Mouse (Mus musculus) gastrocnemius, postnatal 14 days (tissue): ENCODE results near the gene Ehmt2. TPM values are rescaled to one million over a fixed set of nuclear protein-coding genes. Genes with fewer than 3 reads are reported as not detected.
"Not testable (repeated sequence)": the region's sequence is repeated elsewhere in the genome, so short reads cannot be mapped to it uniquely, and the experiment has no call there.

Experiments used
- DNase-seq: peaks from one replicate; pipeline ENCODE4 v3.0.0; 2021; ENCODE audit warnings: mixed read lengths
- intact Hi-C: fragments of 180-260 bp; cut with DNase I; formaldehyde crosslinking; loops from one replicate; pipeline ENCODE4 v1.15.1; 2025; ENCODE audit warnings: low total_unique reads
- total RNA-seq, 2 experiments: library from RNA; stranded (reverse); gene quantifications; 2 replicates each; pipeline ENCODE4 v1.2.3; 2021

The Ehmt2 gene
- total RNA-seq, 2 experiments from 2014 or later = 29.4 to 32.2 TPM

DNA sequence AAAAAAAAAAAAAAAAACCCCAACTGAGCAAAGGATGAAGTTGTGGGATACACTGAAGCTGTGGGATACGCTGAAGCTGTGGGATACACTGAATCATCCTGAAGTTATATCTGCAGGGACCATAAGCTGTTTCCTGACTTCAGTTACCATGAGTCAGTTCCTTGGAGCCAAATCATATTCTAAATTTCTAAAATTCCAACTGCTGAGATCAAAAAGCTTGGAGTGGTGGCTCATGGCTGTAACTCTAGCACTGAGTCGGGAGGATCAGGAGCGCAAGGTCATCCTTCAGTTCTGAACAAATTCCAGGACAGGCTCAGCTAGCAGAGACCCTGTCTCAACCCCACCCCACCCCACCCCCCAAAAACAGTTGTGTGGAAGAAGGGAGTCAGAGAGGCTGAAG, 12.7 kb upstream of the Ehmt2 start:
- no peak for DNase-seq
- intact Hi-C loops = no loop called here

GRCm38 (mm10) chr17:34887942-34888341, 10.3 kb upstream of the Ehmt2 start:
- intact Hi-C loops = no loop called here

DNA sequence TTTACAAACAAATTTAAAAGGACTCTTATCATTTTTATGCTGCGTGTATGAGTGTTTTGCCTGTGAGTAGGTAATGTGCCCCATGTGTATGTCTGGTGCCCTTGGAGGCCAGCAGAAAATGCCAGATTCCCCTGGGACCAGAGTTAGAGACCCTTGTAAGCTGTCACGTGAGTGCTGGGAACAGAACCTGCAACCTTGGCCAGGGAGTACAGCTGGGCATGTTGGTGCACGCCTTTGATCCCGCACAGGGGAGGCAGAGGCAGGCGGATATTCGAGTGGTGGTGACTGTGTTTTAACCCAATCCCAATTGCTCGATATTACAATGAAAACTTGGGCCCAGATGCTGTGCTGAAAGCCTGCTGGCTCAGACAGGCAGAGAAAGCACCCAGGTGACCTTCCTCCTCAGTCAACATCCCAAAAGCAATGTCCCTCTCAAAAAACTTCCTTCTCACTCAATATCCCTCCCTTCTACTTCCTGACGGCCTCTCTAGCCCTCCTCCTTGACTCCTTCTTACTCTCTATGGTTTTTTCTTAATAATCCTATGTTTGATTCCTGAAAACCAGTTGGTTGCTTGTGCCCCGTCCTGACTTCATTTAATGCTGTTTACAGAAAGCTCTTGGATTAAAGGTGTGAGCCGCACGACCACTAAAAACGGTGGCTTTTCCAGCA, 8.1 kb upstream of the Ehmt2 start:
- intact Hi-C loops = loop anchor here (5.0 kb wide), 1 partner anchor 38 kb away; the partner anchor contains the start of genes Nelfe and Skiv2l
- no peak for DNase-seq

More at GRCm38 (mm10) chr17:34887942-34888341, 10.3 kb upstream of the Ehmt2 start:
- DNase-seq = no peak

- intact Hi-C loops = loop anchor here (5.0 kb wide), 1 partner anchor 39 kb away; the partner anchor contains the start of genes Nelfe and Skiv2l
Measured at GRCm38 (mm10) chr17:34891377-34891776, 6.9 kb upstream of the Ehmt2 start.

GRCm38 (mm10) chr17:34893072-34893824, 5.0 kb upstream of the Ehmt2 start:
- no peak for DNase-seq

More at GRCm38 (mm10) chr17:34891377-34891776, 6.9 kb upstream of the Ehmt2 start:
- DNase-seq = no peak

DNA sequence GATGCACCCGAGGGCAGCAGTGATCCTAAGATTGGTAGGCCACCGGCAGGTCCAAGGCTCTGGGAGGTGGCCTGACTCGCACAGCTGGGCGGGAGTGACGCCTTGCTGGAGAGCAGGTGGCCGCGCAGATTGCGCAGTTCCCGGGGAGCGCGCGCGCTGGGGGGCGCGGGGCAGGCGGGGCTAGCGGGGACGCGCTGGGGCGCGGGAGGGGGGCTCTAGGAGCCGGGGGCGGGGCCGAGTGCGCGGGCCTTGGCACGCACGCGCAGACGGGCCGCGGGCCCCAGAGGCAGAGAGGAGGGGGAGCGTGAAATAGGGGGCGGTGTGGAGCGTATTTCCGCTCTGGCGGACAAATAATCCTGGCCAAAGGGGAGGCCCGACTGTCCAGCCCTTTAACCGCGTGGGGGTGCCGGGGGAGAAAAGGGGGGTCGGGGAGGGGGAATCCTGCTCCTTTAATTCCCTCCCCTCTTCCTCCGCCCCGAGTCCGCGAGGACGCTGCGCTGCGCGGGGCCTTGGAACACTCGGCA, 4.1 kb upstream of the Ehmt2 start:
- intact Hi-C loops = loop anchor here (5.0 kb wide), 1 partner anchor 42 kb away; the partner anchor contains the start of genes Nelfe and Skiv2l
- peak; percentile 96 for DNase-seq

More at GRCm38 (mm10) chr17:34893072-34893824, 5.0 kb upstream of the Ehmt2 start:
- intact Hi-C loops = loop anchor here (5.0 kb wide), 1 partner anchor 41 kb away; the partner anchor contains the start of genes Nelfe and Skiv2l

GRCm38 (mm10) chr17:34894801-34895530, 3.3 kb upstream of the Ehmt2 start:
- peak; percentile 63 for DNase-seq
- intact Hi-C loops = loop anchor here (5.0 kb wide), 1 partner anchor 43 kb away; the partner anchor contains the start of genes Nelfe and Skiv2l

- DNase-seq = no peak
- intact Hi-C loops = no loop called here
Measured at GRCm38 (mm10) chr17:34895724-34896123, 2.5 kb upstream of the Ehmt2 start.

- intact Hi-C loops = no loop called here
- DNase-seq = no peak
Measured at GRCm38 (mm10) chr17:34896366-34896765, 1.9 kb upstream of the Ehmt2 start.

DNA sequence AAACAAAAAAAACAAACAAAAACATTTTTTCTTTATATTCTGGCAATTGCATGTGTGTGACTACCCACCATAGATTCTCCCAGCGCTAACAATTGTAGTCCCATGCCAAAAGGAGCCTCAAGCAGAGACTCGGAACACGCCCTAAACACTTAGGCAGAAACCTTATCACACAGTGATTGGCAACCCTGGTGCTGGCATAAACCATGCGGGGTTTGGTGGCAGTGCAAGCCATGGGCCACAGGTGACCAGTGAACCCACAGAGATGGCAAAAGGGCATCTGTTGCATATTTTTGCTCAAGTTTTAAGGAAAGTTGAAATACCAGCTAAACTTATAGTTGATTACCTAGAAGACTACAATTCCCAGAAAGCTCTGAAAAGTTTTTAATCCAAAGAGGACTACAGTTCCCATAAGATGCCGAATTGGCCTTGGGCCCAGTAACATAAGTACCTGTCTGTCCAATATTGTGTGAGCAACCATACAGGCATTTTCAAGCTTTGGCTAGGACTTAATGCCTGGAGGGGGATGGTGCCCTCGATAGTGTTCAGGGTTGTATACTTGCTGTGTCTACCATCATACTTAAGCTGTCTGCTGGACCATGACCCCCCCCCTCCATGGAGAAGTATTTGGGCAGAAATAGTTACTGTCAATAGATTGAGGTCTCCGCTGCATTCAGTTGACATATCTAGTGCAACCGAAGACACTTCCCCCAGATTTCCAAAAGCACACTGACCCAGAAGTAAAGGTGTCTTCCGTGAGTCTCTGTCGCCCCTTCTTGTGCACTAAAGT, 703 bp upstream of the Ehmt2 start:
- DNase-seq = no peak
- intact Hi-C loops = no loop called here

- no peak for DNase-seq
- intact Hi-C loops = no loop called here
Measured at GRCm38 (mm10) chr17:34898706-34899052, 410 bp downstream of the Ehmt2 start.

DNA sequence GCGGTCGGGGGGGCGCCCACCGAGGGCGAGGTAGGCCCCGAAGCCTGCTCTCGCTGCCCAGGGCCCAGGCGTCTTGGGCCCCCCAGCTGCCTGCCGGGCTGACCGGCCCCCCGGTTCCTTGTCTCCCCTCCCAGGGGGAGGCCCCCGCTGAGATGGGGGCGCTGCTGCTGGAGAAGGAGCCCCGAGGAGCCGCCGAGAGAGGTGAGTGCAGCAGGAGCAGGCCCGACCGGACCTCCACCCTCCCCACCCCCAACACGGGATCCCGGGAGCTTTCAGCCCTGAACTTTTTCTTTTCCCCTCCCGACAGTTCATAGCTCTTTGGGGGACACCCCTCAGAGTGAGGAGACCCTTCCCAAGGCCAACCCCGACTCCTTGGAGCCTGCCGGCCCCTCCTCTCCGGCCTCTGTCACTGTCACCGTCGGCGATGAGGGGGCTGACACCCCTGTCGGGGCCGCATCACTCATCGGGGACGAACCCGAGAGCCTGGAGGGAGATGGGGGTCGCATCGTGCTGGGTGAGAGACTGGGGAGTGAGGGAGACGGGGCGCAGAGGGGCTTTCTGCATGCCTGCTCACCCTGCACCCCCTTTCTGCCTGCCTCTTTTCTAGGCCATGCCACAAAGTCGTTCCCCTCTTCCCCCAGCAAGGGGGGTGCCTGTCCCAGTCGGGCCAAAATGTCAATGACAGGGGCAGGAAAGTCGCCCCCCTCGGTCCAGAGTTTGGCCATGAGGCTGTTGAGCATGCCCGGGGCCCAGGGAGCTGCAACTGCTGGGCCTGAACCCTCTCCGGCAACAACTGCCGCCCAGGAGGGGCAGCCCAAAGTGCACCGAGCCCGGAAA, 1.0 kb downstream of the Ehmt2 start:
- intact Hi-C loops = no loop called here
- peak; percentile 42 for DNase-seq

DNA sequence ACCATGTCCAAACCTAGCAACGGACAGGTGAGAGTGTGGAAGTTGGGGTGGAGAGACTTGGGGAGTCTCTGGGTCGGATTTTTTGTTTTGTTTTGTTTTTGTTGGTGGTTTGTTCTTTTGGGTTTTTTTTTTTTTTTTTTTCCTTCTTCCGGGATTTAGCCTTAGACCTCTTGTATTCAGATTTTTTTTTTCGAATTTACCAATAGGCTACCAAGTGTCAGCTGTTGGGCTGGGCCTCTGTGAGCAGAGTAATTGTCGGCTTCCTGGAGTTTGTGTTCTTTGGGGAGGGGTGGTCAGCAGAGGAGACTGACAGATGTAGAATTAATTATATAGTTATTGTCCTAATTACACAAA, 1.6 kb downstream of the Ehmt2 start:
- intact Hi-C loops = no loop called here
- DNase-seq = no peak

GRCm38 (mm10) chr17:34900826-34901225, 2.6 kb downstream of the Ehmt2 start:
- intact Hi-C loops, DNase-seq: not testable (repeated sequence)

- DNase-seq, intact Hi-C loops: not testable (repeated sequence)
Measured at GRCm38 (mm10) chr17:34901948-34902347, 3.7 kb downstream of the Ehmt2 start.

DNA sequence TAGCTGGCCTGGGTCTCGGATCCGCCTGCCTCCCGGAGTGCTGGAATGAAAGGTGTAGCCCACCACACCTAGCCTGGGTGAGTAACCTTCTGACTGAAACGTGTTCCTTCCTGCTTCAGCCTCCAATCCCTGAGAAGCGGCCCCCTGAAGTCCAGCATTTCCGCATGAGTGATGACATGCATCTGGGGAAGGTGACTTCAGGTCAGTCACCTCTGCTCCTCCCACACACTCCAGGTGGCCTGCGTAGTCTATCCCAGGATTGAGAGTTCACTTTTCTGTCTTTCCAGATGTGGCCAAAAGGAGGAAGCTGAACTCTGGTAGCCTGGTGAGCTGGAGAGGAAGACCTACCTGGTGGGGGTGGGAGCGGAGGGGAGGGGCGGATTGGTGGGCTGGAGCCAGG, 4.6 kb downstream of the Ehmt2 start:
- DNase-seq = no peak
- intact Hi-C loops = no loop called here

DNA sequence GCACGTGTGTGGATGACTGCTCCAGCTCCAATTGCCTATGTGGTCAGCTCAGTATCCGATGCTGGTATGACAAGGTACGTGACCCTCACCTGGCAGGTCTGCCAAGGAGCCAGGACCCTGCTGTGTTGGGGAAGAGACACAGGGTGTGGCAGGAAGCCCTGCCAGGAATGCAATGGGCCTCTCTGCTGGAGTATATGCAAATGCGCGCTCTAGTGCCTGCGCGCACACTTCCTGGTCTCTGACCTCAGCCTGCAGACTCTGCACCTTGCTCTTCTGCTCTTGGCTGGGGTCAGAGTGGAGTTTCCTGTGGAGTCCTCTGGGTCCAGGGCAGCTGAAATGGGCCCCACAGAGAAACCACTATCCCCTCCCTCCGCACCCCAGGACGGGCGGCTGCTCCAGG, 12.7 kb downstream of the Ehmt2 start:
- DNase-seq = no peak
- intact Hi-C loops = loop anchor here (5.0 to 10.0 kb wide), 2 partner anchors 54 to 74 kb away; partner anchors contain the start of gene Lsm2

DNA sequence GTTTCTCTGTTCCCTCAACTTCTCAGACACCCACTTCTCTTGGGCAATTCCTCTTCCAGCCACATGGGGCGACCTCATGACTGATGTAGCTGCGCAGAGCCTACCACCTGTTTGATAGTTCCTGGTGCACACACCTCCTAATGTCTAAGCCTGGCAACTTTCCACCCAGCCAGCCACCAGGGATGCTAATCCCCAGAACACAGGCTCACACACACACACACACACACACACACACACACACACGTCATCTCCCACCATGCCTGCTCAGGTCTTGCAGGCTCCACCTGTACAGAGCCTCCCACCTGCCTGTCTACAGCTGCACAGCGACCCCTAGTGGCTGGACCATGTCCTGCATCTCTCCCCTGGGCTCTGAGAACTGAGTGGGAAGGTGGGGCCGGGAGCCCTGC, 13.7 kb downstream of the Ehmt2 start:
- DNase-seq = peak; percentile 70
- intact Hi-C loops = loop anchor here (5.0 to 10.0 kb wide), 2 partner anchors 55 to 73 kb away; partner anchors contain the start of gene Lsm2
